Mouse (Mus musculus) cerebellum, adult 8-10 months (tissue): ENCODE measurements around the gene Glod5.
"Not testable (repeated sequence)": the region's sequence is repeated elsewhere in the genome, so short reads cannot be mapped to it uniquely, and the experiment has no call there.

Experiments used
- DNase-seq: peaks from one replicate; pipeline ENCODE4 v3.0.0; 2022

Gene Glod5

DNA sequence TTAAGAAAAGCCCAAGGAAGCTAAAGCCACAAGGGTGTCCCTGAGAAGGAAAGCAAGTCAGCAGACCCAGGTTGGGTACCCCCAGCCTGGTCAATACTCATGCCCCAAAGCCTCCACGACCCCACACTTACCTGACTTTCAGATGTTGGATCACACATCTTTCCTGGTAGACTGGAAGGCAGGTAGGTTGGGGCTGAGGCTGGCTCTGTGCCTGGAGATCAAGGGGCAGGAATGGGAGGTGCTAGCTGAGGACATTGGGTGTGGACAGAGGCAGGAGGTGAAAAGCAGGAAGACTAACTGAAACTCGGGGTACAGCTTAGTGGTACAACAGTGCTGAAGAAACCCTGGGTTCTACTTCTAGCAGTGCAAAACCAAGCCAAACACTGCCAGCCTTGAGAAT is at the start of gene Glod5:
Glod5 (minus strand) TSS at position 207 of the 400 bp plus-strand sequence.
- DNase-seq, result no peak

DNA sequence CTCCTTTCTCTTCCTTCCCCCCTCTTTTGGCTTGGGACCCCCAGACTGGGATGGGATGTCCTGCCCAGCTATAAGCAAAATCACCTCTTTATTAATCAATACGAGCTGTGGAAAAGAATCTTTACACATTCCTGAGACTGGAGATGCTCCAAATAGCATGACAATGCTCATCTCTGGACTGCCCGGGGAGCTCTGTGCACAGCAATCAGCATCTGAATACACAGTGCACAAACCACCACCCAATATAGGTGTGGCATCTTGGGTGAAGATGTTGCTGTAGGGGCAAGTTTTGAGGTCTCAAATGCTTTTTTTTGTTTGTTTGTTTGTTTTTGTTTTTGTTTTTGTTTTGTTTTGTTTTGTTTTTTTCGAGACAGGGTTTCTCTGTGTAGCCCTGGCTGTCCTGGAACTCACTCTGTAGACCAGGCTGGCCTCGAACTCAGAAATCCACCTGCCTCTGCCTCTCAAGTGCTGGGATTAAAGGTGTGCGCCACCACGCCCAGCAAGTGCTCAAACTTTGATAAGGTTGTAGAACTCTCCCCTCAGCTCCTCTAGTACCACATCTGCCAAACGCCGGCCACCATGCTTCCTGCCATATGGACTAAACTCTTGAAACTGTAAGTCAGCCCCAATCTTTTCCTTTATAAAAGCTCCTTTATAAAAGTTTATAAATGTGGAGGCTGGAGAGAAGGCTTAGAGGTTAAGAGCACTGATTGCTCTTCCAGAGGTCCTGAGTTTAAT is 32.9 kb upstream of the Glod5 start:
- DNase-seq, result not testable (repeated sequence)

- no peak for DNase-seq
Observed at GRCm38 (mm10) chrX:8033009-8033408, 14.7 kb upstream of the Glod5 start.

GRCm38 (mm10) chrX:8026811-8027210 is 8.5 kb upstream of the Glod5 start:
- no peak for DNase-seq

GRCm38 (mm10) chrX:8024795-8025194 is 6.5 kb upstream of the Glod5 start:
- no peak for DNase-seq

DNA sequence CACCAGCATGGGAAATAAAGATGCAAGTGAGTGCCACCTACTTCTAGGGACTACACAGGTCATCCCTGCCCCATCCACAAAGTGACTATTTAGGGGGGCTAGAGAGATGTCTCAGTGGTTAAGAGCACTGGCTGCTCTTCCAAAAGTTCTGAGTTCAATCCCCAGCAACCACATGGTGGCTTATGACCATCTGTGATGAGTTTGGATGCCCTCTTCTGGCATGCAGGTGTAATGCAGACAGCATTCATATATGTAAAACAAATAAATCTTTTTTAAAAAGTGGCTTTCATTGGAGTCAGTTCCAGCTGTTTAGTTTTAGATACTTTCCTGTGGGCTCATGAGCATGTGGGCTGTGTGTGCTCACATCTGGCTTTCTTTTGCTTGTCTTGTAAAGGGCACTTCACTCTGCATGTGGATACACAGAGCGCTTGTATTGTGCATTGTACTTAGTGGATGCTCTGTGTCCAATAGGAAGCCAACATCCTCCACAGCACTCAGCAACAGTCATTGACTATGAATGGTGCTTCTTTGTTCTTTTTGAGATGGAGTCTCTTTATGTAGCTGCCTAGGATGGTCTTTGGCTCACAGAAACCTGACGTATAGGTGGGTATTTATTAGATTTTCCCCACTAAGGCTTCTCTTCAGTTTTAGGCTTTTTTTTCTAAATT is 2.0 kb upstream of the Glod5 start:
- DNase-seq, result no peak

DNA sequence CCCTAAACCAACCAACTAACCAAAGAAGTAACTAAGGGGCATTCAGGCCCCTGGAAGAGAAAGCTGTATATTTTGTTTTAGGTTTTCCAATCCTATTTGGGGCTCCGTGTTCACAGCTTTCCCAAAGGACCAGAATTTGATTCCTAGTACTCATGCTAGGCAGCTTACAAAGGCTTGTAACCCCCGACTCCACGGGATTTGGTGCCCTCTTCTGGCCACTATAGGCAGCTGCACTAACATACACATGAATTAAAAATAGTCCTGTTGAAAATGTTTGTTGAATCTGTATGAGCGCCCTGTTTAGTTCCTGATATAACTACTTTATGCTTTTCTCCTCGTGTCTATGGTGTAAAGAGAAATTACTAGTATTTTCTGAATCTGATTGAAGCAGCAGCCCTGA is 1.1 kb downstream of the Glod5 start:
- peak; percentile 29 for DNase-seq

GRCm38 (mm10) chrX:8015675-8016074 is 2.6 kb downstream of the Glod5 start:
- not testable (repeated sequence) for DNase-seq

- no peak for DNase-seq
Observed at GRCm38 (mm10) chrX:8013569-8014314, 4.5 kb downstream of the Glod5 start.

DNA sequence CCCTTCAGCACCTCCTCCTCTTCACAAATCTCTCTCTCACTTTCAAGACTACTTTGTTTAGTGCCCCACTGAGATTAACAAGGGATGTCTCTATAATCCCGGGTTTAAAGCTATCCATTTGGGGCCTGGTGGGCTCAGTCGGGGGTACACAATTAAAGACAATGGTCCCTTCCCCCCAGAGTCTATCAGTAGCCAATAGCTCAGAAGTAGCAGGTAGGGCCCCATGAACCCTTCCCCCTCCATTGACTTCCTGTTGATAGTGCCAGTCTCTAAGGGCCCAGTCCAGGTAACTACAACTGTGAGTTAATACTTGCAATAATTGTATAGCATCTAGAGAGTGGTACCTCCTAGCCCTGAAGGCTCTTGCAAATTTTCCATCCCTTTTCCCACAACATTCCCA is 5.1 kb downstream of the Glod5 start:
- DNase-seq, result no peak

- not testable (repeated sequence) for DNase-seq
Observed at GRCm38 (mm10) chrX:8009356-8009755, 8.9 kb downstream of the Glod5 start.

DNA sequence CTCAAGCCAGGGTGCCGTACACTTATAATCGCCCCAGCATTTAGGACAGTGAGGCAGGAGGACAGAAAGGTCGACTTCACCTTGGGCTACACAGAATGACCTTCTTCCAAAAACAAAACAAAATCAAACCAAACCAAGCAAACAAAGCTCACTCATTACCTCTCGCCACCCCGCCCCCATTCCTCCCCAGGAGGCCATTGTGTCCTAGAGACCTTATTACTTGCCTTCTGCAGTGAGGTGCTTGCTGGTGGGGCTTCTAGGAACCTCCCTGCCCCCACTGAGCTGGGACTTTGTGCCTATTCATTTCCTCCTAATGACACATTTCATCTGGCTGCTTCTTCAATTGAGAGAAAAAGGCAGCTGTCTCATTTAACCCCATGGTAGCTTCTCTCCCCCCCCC is 9.7 kb downstream of the Glod5 start:
- no peak for DNase-seq

GRCm38 (mm10) chrX:8002971-8003370 is 15.3 kb downstream of the Glod5 start:
- DNase-seq, result no peak

DNA sequence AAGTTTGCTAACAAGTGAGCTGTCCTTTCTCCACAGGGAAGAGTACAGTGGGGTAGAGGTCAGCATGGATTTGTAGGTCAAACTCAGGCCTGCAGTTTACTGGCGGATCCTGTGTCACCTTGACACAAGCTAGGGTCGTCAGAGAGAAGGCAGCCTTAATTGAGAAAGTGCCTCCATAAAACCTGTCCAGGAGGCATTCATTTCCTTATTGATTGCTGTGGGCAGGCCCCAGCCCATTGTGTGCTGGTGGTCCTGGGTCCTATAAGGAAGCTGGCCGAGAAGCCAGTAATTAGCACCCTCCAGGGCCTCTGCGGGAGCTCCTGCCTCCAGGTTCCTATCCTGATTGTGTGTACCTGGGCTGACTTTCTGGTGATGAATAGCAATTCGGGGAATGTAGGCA is 16.3 kb downstream of the Glod5 start:
- DNase-seq, result no peak

- DNase-seq, result no peak
Observed at GRCm38 (mm10) chrX:8000546-8001192, 17.6 kb downstream of the Glod5 start.

DNA sequence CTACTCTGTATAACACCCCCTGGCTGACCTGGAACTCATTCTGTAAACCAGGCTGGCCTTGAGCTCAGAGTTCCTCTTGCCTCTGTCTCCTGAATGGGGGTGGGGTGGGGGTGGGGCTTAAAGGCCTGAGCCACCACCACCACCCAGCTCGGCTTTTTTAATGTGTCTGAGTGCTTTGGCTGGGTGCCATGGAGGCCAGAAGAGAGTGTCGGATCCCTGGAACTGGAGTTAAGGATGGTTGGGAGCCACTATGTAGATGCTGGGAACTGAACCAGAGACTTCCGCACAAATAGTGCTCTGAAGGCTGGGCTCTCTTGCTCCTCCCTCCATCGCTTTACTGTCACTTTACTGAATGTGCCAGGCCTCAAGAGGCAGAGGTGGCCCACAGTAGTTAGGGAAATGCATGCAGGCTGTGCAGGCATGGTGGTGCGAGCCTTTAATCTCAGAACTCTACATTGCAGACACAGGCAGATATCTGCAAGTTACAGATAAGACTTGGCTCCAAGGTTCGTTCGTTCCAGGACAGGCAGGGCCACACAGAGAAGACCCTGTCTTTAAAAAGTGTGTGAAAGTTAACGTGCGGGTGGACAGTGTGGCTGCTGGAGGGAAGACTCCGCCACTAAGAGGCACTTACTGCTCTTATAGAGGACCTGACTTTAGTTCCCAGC is 25.1 kb downstream of the Glod5 start:
- no peak for DNase-seq

DNA sequence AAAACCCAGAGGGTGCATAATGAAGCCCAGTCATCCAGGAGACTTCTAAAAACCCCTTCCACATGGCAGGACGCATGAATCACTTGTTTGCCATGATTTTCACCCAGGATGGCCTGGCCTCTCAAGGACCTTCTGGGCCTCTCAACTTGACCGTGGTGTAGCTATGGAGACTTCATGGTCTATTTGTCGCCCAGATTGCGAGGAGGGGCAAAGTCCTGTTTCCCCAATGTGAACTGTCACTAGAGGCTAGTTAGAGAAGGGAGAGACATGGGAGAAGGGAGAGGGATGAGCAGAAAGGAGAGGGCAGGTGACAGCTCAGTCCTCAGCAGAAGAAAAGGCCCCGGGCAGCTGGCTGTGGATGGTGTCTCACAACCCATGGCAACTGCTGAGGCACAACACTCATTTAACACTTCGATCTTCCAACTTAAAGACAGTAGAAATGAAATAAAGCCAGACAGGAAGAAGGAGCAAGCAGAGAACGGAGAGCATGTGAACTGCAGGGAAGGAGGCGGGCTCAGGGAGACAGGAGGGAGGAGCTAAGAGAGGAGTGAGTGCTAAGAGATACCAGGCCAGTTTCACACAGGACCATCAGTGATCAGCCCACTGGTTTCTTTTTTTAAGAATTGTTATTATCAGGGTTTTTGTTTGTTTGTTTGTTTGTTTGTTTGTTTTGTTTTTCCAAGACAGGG is 25.8 kb downstream of the Glod5 start:
- no peak for DNase-seq

GRCm38 (mm10) chrX:7981368-7981767 is 36.9 kb downstream of the Glod5 start:
- no peak for DNase-seq

- DNase-seq, result no peak
Observed at GRCm38 (mm10) chrX:7977892-7978291, 40.4 kb downstream of the Glod5 start, which contains the start of gene Gata1. Gata1 (minus strand) TSS chrX:7978071.

DNA sequence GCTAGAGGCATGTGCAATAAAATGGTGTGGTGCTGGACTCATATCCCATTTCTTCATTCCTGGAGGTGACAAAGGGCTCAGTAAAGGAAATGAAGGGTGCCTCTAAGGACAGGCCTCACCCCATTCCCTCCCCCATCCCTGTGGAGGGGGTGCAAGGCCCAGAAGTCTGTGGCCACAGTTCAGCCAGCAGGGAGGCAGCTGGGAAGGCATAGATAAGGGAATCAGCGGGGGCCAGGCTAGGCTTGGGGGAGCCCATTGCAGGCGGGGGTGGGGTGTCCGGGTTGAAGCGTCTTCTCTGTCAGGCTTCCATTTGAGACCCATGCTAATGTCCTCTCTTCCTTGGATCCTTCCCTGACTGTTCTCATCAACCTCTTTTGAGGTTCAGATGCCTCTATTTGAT is 47.0 kb downstream of the Glod5 start:
- no peak for DNase-seq

DNA sequence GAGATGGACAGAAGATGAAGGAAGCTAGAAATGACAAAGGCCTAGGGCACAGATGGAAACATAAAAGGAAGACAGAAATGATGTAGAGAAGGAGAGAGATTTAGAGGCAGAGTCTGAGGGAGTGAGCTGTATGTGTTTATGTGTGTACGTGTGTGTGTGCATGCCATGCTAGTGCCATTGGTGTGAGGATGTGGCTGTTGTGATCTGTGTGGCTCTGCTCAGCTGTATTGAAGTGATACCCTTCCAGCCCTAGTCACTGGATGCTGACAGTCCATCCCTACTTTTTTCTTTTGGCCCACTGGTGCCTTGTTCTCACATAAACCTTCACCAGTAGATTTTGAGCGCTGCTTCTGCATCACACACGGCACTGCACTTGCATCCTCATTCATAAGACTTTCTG is 49.4 kb downstream of the Glod5 start:
- no peak for DNase-seq

DNA sequence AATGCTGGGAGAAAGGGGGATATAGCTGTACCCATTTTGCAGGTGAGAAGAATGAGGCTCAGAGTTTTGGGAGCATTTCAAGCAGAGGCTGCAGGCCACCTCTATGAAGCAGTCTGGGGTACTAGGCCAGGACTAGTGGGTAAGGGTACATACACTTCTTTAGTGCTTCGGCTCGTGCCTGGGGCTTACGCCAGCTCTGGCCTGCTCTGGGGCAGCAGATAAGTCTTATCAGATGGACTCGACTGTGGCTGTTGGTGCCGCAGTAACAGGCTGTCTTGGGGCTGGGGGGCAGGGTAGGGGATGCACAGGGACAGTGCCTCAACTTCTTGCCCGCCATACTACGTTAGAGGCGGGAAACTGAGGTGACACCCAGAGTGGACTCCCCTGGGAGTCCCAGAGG is 50.1 kb downstream of the Glod5 start:
- no peak for DNase-seq
